Mouse (Mus musculus): ENCODE measurements around the gene Prrc2b. TPM values are rescaled to one million over a fixed set of nuclear protein-coding genes. Genes with fewer than 3 reads are reported as not detected.

The Prrc2b gene
- polyA plus RNA-seq, 1 experiment: 20.7 TPM

DNA sequence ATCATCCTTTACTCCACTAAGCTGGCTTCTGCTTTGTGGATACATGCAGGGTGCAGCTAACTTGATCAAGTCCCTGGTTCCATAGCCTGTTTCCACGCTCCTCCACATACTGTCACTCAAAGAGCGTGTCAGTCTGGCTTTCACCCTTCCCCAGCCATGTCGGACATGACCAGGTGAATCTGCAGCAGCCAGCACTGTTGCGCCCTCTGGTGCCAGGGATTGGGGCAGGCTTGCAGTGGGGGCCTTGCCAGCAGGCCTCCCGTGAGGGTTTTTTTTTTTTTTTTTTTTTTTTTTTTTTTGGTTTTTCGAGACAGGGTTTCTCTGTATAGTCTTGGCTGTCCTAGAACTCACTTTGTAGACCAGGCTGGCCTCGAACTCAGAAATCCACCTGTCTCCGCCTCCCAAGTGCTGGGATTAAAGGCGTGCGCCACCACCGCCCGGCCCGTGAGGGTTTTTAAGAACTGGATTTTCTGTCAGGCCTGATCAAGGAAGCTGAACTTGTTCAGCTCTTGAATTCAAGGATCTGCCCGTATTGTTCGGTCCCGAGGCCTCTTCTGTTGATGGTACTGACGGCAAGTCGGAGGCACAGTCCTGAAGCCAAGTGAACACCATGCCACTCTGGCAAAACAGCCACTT lies 41.1 kb downstream of the Prrc2b start:
- Histone ChIP-seq H3K4me3 (replicated peaks) (no peak overlapping the region), H3K9me3 (no peaks in the 10 kb centered on the region), H3K36me3 (replicated peaks; ENCODE audit: low read length) (peaks cover 97% of the 10 kb centered on the region), H3K27me3 (replicated peaks) (no peaks in the 10 kb centered on the region), H3K4me1 (peaks cover 54% of the 10 kb centered on the region)
- no peak for TF ChIP-seq GATA1 (IDR thresholded peaks at IDR 0.05; ENCODE audit: borderline replicate concordance, low read length)
- no peak for TF ChIP-seq FLI1 (IDR thresholded peaks at IDR 0.05; ENCODE audit: low read length)

DNA sequence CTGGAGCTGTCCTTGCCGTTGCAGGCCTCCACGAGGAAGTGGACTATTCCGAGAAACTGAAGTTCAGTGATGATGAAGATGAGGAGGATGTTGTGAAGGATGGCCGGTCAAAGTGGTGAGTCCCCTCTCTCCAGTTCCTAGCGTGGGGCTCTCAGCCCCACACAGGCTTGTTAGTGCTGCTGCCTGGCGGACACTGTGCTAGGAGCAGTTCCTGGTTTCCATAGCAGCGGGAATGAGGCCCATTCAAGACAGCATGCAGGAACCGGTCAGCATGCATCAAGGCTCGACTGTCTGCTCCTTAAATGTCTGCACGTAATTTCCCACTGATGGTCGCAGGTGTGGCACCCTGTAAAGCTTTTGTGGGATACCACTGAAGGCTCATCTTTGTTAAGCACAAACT lies 48.1 kb downstream of the Prrc2b start:
- Histone ChIP-seq H3K36me3 (replicated peaks; ENCODE audit: low read length) (peaks cover 100% of the 10 kb centered on the region), H3K27me3 (replicated peaks) (no peaks in the 10 kb centered on the region), H3K9me3 (no peaks in the 10 kb centered on the region), H3K4me3 (replicated peaks) (no peak overlapping the region), H3K4me1 (no peaks in the 10 kb centered on the region; the same call in 1 of the 2 replicates)
- no peak for TF ChIP-seq FLI1 (IDR thresholded peaks at IDR 0.05; ENCODE audit: low read length)
- TF ChIP-seq GATA1 (IDR thresholded peaks at IDR 0.05; ENCODE audit: borderline replicate concordance, low read length): no peak

DNA sequence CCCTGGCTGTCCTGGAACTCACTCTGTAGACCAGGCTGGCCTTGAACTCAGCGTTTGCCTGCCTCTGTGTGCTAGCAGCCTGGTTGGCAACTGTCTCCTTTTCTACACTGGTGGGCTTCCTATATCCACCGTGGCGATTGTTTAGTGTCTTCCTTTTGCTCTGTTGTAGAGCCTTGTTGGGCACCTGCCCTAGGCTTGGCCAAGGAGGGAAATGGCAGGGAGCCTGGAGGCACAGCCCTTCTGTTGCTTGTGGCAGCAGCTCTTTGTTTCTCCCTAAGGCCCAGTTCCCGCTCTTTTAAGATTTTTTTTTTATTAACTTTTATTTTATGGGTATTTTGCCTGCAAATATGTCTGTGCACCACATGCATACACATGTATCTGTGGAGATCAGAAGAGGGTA lies 49.2 kb downstream of the Prrc2b start:
- no peaks in the 10 kb centered on the region for H3K27me3 ChIP-seq (replicated peaks)
- no peaks in the 10 kb centered on the region; the same call in 1 of the 2 replicates for H3K4me1 ChIP-seq
- no peak overlapping the region for H3K4me3 ChIP-seq (replicated peaks)
- no peak for TF ChIP-seq GATA1 (IDR thresholded peaks at IDR 0.05; ENCODE audit: borderline replicate concordance, low read length)
- TF ChIP-seq FLI1 (IDR thresholded peaks at IDR 0.05; ENCODE audit: low read length): no peak
- H3K9me3 ChIP-seq: no peaks in the 10 kb centered on the region
- peaks cover 100% of the 10 kb centered on the region for H3K36me3 ChIP-seq (replicated peaks; ENCODE audit: low read length)

DNA sequence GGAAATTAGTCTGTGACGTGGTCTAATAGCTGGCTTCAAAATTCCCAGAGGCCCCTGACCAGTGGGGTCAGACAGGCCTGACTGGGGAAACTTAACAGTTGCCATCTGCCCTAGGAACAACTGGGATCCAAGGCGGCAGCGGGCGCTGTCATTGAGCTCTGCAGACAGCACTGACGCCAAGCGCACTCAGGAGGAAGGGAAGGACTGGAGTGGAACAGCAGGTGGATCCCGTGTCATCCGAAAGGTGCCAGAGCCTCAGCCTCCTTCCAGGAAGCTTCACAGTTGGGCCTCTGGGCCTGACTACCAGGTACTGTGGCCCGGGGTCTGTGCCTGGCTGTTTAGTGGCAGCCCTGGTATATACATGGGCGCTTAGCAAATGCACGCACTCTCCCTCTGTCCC lies 49.8 kb downstream of the Prrc2b start:
- Histone ChIP-seq H3K27me3 (replicated peaks) (no peaks in the 10 kb centered on the region), H3K36me3 (replicated peaks; ENCODE audit: low read length) (peaks cover 100% of the 10 kb centered on the region), H3K4me3 (replicated peaks) (no peak overlapping the region), H3K4me1 (no peaks in the 10 kb centered on the region; the same call in 1 of the 2 replicates), H3K9me3 (no peaks in the 10 kb centered on the region)
- TF ChIP-seq FLI1 (IDR thresholded peaks at IDR 0.05; ENCODE audit: low read length) (no peak), GATA1 (IDR thresholded peaks at IDR 0.05; ENCODE audit: borderline replicate concordance, low read length) (no peak)

DNA sequence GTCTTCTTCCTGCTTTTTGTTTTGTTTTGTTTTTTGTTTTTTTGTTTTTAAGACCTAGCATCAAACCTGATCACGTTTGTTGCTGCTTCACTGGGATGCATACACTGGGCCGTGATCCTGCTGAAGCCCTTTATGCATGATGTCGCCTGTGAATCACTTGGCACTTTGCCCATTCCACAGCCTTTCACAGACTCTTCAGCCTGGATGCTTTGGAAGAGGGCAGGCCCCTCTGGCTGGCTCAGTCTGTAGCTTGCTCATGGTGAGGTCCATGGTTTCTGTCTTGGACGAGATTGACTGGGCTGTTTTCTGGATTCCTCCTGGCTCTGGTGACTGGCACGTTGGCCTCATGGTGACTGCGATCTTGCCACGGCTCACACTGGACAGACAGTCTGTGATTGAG lies 50.6 kb downstream of the Prrc2b start:
- Histone ChIP-seq H3K27me3 (replicated peaks) (no peaks in the 10 kb centered on the region), H3K4me1 (no peaks in the 10 kb centered on the region; the same call in 1 of the 2 replicates), H3K36me3 (replicated peaks; ENCODE audit: low read length) (peaks cover 100% of the 10 kb centered on the region), H3K4me3 (replicated peaks) (no peak overlapping the region), H3K9me3 (no peaks in the 10 kb centered on the region)
- no peak for TF ChIP-seq GATA1 (IDR thresholded peaks at IDR 0.05; ENCODE audit: borderline replicate concordance, low read length)
- no peak for TF ChIP-seq FLI1 (IDR thresholded peaks at IDR 0.05; ENCODE audit: low read length)

DNA sequence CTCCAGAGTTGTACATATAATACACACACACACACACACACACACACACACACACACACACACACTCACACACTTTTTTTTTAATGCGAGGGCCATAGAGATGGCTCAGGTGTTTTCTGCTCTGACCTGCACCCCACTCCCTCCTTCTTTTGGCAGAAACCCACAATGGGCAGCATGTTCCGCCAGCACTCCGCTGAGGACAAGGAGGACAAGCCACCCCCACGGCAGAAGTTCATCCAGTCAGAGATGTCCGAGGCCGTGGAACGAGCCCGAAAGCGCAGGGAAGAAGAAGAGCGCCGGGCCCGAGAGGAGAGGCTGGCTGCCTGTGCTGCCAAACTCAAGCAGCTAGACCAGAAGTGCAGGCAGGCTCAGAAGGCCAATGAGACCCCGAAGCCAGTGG lies 53.0 kb downstream of the Prrc2b start:
- H3K4me3 ChIP-seq (replicated peaks): no peak overlapping the region
- TF ChIP-seq GATA1 (IDR thresholded peaks at IDR 0.05; ENCODE audit: borderline replicate concordance, low read length) (no peak), FLI1 (IDR thresholded peaks at IDR 0.05; ENCODE audit: low read length) (no peak)
- H3K9me3 ChIP-seq: no peaks in the 10 kb centered on the region
- H3K4me1 ChIP-seq: no peaks in the 10 kb centered on the region; the same call in 1 of the 2 replicates
- no peaks in the 10 kb centered on the region for H3K27me3 ChIP-seq (replicated peaks)
- H3K36me3 ChIP-seq (replicated peaks; ENCODE audit: low read length): peaks cover 100% of the 10 kb centered on the region

DNA sequence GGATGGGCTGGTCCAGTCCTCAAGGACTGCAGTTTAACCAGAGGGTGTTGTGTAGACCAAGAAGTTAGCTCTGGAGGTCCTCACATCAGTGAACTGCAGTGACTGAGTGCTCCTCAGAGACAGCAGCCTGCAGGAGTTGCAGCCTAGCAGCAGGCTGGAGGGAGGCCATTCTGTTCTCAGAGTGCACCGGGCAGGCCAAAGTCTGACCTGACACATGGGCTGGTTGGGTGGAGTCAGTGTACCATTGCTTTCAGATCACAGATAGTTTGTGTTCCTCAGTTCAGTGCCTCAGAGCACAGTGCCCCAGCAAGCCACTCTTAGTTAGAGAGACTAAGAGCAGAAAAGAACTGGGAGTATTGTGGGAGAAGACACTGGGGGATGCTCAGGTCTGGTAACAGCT lies 56.8 kb downstream of the Prrc2b start:
- H3K9me3 ChIP-seq: no peaks in the 10 kb centered on the region
- TF ChIP-seq FLI1 (IDR thresholded peaks at IDR 0.05; ENCODE audit: low read length) (no peak), GATA1 (IDR thresholded peaks at IDR 0.05; ENCODE audit: borderline replicate concordance, low read length) (no peak)
- peaks cover 100% of the 10 kb centered on the region for H3K36me3 ChIP-seq (replicated peaks; ENCODE audit: low read length)
- H3K27me3 ChIP-seq (replicated peaks): no peaks in the 10 kb centered on the region
- no peaks in the 10 kb centered on the region for H3K4me1 ChIP-seq
- no peak overlapping the region for H3K4me3 ChIP-seq (replicated peaks)

DNA sequence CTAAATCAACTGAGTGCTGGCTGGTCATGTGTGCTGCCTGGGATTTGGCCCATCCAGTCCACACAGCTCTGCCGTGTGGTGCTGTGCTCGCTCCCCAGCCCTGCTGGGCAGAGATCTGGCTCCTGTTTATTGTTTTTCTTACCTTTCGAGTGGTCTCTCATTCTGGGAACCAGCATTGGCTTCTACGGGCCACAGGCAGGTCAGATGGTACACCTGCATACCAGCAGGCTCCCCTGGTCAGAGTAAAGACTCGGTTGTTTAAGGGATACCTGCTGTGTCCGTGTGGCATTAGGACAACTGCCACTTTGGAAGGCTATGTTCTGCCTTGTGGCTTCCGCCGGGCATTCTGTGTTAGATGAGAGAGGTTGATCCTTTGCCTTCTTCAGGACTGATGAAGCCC lies 60.8 kb downstream of the Prrc2b start:
- H3K36me3 ChIP-seq (replicated peaks; ENCODE audit: low read length): peaks cover 100% of the 10 kb centered on the region
- no peaks in the 10 kb centered on the region for H3K27me3 ChIP-seq (replicated peaks)
- H3K9me3 ChIP-seq: no peaks in the 10 kb centered on the region
- H3K4me3 ChIP-seq (replicated peaks): no peak overlapping the region
- no peaks in the 10 kb centered on the region for H3K4me1 ChIP-seq
- TF ChIP-seq GATA1 (IDR thresholded peaks at IDR 0.05; ENCODE audit: borderline replicate concordance, low read length) (no peak), FLI1 (IDR thresholded peaks at IDR 0.05; ENCODE audit: low read length) (no peak)

DNA sequence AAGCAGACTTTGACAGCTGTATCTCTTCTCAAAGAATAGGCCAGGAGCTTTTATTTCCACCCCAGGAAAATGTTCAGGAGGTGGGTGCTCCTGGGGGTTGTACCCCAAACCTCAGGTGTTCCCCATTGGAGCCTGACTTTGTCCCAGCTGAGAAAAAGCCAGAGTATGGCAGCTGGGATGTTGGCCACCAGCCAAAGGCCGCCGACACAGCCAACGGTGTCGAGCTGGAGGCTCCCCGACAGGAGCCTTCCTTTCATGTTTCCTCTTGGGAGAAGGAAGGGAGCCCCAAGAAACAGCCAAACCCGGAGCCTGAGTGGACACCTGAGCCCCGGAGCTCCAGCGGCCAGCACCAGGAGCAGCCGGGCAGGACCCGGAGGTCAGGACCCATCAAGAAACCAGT lies 62.1 kb downstream of the Prrc2b start:
- no peak overlapping the region for H3K4me3 ChIP-seq (replicated peaks)
- H3K4me1 ChIP-seq: no peaks in the 10 kb centered on the region
- H3K27me3 ChIP-seq (replicated peaks): no peaks in the 10 kb centered on the region
- no peaks in the 10 kb centered on the region for H3K9me3 ChIP-seq
- peaks cover 100% of the 10 kb centered on the region for H3K36me3 ChIP-seq (replicated peaks; ENCODE audit: low read length)
- TF ChIP-seq FLI1 (IDR thresholded peaks at IDR 0.05; ENCODE audit: low read length): no peak
- no peak for TF ChIP-seq GATA1 (IDR thresholded peaks at IDR 0.05; ENCODE audit: borderline replicate concordance, low read length)

DNA sequence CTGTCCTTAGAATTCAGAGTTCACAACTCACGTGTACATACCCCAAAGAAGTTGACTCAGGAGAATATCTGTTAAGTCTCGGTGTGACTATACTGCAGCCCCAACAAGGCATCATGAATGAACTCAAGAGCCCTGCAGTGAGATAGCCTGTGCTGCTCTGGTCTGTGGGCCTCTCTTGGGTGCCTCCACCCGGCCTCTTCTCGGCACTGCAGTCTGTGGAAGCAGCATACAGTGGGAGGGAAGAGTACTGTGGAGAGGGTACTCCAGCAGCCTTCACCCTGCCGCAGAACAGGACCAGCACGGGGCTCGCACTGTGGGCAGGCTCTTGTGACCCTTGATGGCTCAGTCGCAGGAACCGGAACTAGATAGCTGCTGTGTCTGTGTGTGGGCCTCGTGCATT lies 64.7 kb downstream of the Prrc2b start:
- Histone ChIP-seq H3K27me3 (replicated peaks) (no peaks in the 10 kb centered on the region), H3K4me1 (no peaks in the 10 kb centered on the region), H3K4me3 (replicated peaks) (no peak overlapping the region), H3K9me3 (no peaks in the 10 kb centered on the region), H3K36me3 (replicated peaks; ENCODE audit: low read length) (peaks cover 100% of the 10 kb centered on the region)
- TF ChIP-seq FLI1 (IDR thresholded peaks at IDR 0.05; ENCODE audit: low read length): no peak
- no peak for TF ChIP-seq GATA1 (IDR thresholded peaks at IDR 0.05; ENCODE audit: borderline replicate concordance, low read length)

All from megakaryocyte, embryonic 14.5 days (primary cell).